Mouse (Mus musculus) heart, adult 2 months (tissue): ENCODE measurements around the gene Myrfl. TPM values are rescaled to one million over a fixed set of nuclear protein-coding genes. Genes with fewer than 3 reads are reported as not detected.

Source experiments
- DNase-seq, 2 experiments: peaks; one replicate each; pipeline ENCODE4 v3.0.0; 2021
- H3K27ac ChIP-seq: fragments of 200-600 bp; 2 replicates; pipeline ENCODE4 v1.8.1; 2022
- H3K27me3 ChIP-seq: fragments of 200-500 bp; 2 replicates; pipeline ENCODE4 v1.6.1; 2012; ENCODE audit warnings: mild to moderate bottlenecking, low read length, inconsistent platforms, mixed read lengths; ENCODE audit not compliant: control insufficient read depth, insufficient read depth
- H3K36me3 ChIP-seq: fragments of 200-500 bp; 2 replicates; pipeline ENCODE4 v1.6.1; 2012; ENCODE audit warnings: low read length, inconsistent platforms; ENCODE audit not compliant: control insufficient read depth, insufficient read depth
- H3K4me1 ChIP-seq: fragments of 200-500 bp; 2 replicates; pipeline ENCODE4 v1.6.1; 2011; ENCODE audit warnings: low read length; ENCODE audit not compliant: control insufficient read depth, insufficient read depth
- H3K4me3 ChIP-seq: fragments of 200-600 bp; 2 replicates; pipeline ENCODE4 v1.8.1; 2022
- H3K79me2 ChIP-seq: fragments of 200-500 bp; replicated peaks from 2 replicates; pipeline ENCODE4 v1.6.1; 2012; ENCODE audit warnings: mild to moderate bottlenecking, inconsistent platforms, low read length, moderate library complexity, mixed read lengths; ENCODE audit not compliant: control insufficient read depth, insufficient read depth
- H3K9ac ChIP-seq: fragments of 200-500 bp; 2 replicates; pipeline ENCODE4 v1.6.1; 2012; ENCODE audit warnings: low read depth, mild to moderate bottlenecking, control low read depth, inconsistent platforms, low read length, mixed read lengths
- CTCF ChIP-seq: fragments of 200-600 bp; IDR thresholded peaks from 2 replicates; pipeline ENCODE4 v1.8.1; 2022; ENCODE audit warnings: antibody characterized with exemption, mild to moderate bottlenecking, moderate library complexity
- EP300 ChIP-seq: fragments of 200-500 bp; IDR thresholded peaks from 2 replicates; pipeline ENCODE4 v1.6.1; 2011; ENCODE audit warnings: low read depth, low read length, control low read depth; ENCODE audit not compliant: insufficient read depth
- POLR2A ChIP-seq: fragments of 200-500 bp; IDR thresholded peaks from 2 replicates; pipeline ENCODE4 v1.6.1; 2011; ENCODE audit warnings: mild to moderate bottlenecking, low read depth, low read length, control low read depth; ENCODE audit not compliant: insufficient read depth
- WGBS: fragments of 180-500 bp; shearing (Covaris S2); methylation state at CpG from one replicate; pipeline ENCODE4 v1.1.7; 2018; 5-methylcytosine and 5-hydroxymethylcytosine counted together
- intact Hi-C: fragments of 180-260 bp; cut with DNase I; formaldehyde crosslinking; loops from one replicate; pipeline ENCODE4 v1.15.1; 2025
- polyA plus RNA-seq: library from polyadenylated mRNA; depleted of rRNA; stranded (reverse); fragments of >200 nt; gene quantifications from 2 replicates; pipeline ENCODE4 v1.2.3, GENCODE M21; 2012
- total RNA-seq, 2 experiments: library from RNA; stranded (reverse); gene quantifications; 2 replicates each; pipeline ENCODE4 v1.2.3; 2021

Myrfl gene
- total and polyA plus RNA-seq, 3 experiments, result 0.31 to 1.6 (median 1.4) TPM

- DNase-seq, result no peak
- Histone ChIP-seq H3K79me2 (no peaks in the 10 kb centered on the region), H3K4me3 (no peak overlapping the region), H3K27ac (no peak overlapping the region), H3K27me3 (no peaks in the 10 kb centered on the region), H3K4me1 (no peaks in the 10 kb centered on the region), H3K36me3 (no peaks in the 10 kb centered on the region), H3K9ac (no peak overlapping the region)
- TF ChIP-seq POLR2A, result no peak
- TF ChIP-seq CTCF, result no peak
- no peak for TF ChIP-seq EP300
- 93% methylated on average over 13 of the region's 13 CpGs for WGBS
- intact Hi-C loops, result no loop called here
These were observed 35.7 kb upstream of the Myrfl start for GRCm38 (mm10) chr10:116932418-116932817.

- Histone ChIP-seq H3K27ac (no peak overlapping the region), H3K4me3 (no peak overlapping the region), H3K79me2 (no peaks in the 10 kb centered on the region), H3K4me1 (no peaks in the 10 kb centered on the region), H3K9ac (no peak overlapping the region), H3K36me3 (no peaks in the 10 kb centered on the region), H3K27me3 (no peaks in the 10 kb centered on the region)
- WGBS, result 79% methylated on average over 15 of the region's 15 CpGs
- TF ChIP-seq EP300 (no peak), CTCF (no peak), POLR2A (no peak)
- intact Hi-C loops, result no loop called here
- no peak for DNase-seq
These were observed 34.9 kb upstream of the Myrfl start for GRCm38 (mm10) chr10:116931497-116932179.

- Histone ChIP-seq H3K4me1 (no peaks in the 10 kb centered on the region), H3K4me3 (no peak overlapping the region), H3K9ac (no peak overlapping the region), H3K27me3 (no peaks in the 10 kb centered on the region), H3K79me2 (no peaks in the 10 kb centered on the region), H3K27ac (no peak overlapping the region), H3K36me3 (no peaks in the 10 kb centered on the region)
- WGBS, result 55% methylated on average over 6 of the region's 7 CpGs
- intact Hi-C loops, result no loop called here
- no peak for DNase-seq
- TF ChIP-seq EP300 (no peak), CTCF (no peak), POLR2A (no peak)
These were observed 34.2 kb upstream of the Myrfl start for GRCm38 (mm10) chr10:116930936-116931335.

GRCm38 (mm10) chr10:116930506-116930905 lies 33.8 kb upstream of the Myrfl start:
- Histone ChIP-seq H3K27ac (no peak overlapping the region), H3K27me3 (no peaks in the 10 kb centered on the region), H3K79me2 (no peaks in the 10 kb centered on the region), H3K36me3 (no peaks in the 10 kb centered on the region), H3K4me1 (no peaks in the 10 kb centered on the region), H3K9ac (no peak overlapping the region), H3K4me3 (no peak overlapping the region)
- peak in 1 of 2 experiments; percentile 40 for DNase-seq
- WGBS, result 43% methylated on average over 7 of the region's 7 CpGs
- intact Hi-C loops, result no loop called here
- 0 out of 2 replicates have a peak, but pooled peaks have one; percentile 1 for TF ChIP-seq CTCF
- no peak for TF ChIP-seq EP300

GRCm38 (mm10) chr10:116928826-116929225 lies 32.1 kb upstream of the Myrfl start:
- TF ChIP-seq EP300 (no peak), CTCF (no peak), POLR2A (no peak)
- no peaks in the 10 kb centered on the region for H3K27me3 ChIP-seq
- no peak overlapping the region for H3K27ac ChIP-seq
- no peaks in the 10 kb centered on the region for H3K79me2 ChIP-seq
- WGBS, result 87% methylated on average over 3 of the region's 3 CpGs
- no peak overlapping the region for H3K4me3 ChIP-seq
- intact Hi-C loops, result no loop called here
- H3K36me3 ChIP-seq, result no peaks in the 10 kb centered on the region
- no peaks in the 10 kb centered on the region for H3K4me1 ChIP-seq
- no peak for DNase-seq
- no peak overlapping the region for H3K9ac ChIP-seq

- H3K36me3 ChIP-seq, result no peaks in the 10 kb centered on the region
- no peaks in the 10 kb centered on the region for H3K4me1 ChIP-seq
These were observed 29.9 kb upstream of the Myrfl start for GRCm38 (mm10) chr10:116926428-116927113.

More at GRCm38 (mm10) chr10:116926428-116927113, 29.9 kb upstream of the Myrfl start:
- WGBS, result 89% methylated on average over 11 of the region's 11 CpGs
- intact Hi-C loops, result no loop called here
- no peak overlapping the region for H3K4me3 ChIP-seq
- H3K27me3 ChIP-seq, result no peaks in the 10 kb centered on the region
- H3K9ac ChIP-seq, result no peak overlapping the region
- TF ChIP-seq CTCF (no peak), EP300 (no peak), POLR2A (no peak)
- H3K79me2 ChIP-seq, result no peaks in the 10 kb centered on the region
- no peak for DNase-seq
- no peak overlapping the region for H3K27ac ChIP-seq
